Mouse (Mus musculus): Measurements from ENCODE around the gene Nmt1.

- TF ChIP-seq CTCF (IDR thresholded peaks at IDR 0.05; ENCODE audit: borderline replicate concordance, insufficient read depth, low read depth, low read length) (no peak), POLR2A (IDR thresholded peaks at IDR 0.05; ENCODE audit: borderline replicate concordance, insufficient read depth, low read length) (no peak)
Measured at GRCm38 (mm10) chr11:103105810-103106209, 77.8 kb downstream of the Nmt1 start.

Measured in cerebellum, adult 2 months (tissue).